ENCODE assay signal across 8 mouse cellular contexts in genomic region chr13:72624847-72625170, GRCm38 (mm10). TPM values are rescaled to one million over a fixed set of nuclear protein-coding genes. Genes with fewer than 3 reads are reported as not detected.
DNase-seq lines count a peak whose midpoint lies in the region; ATAC-seq lines count a peak whose summit lies in the region.

No protein-coding gene starts in this region.

- no peaks in the 10 kb centered on the region for H3K9me3 ChIP-seq in forebrain, embryonic 12.5 days
- no peaks in the 10 kb centered on the region for H3K9me3 ChIP-seq in forebrain, embryonic 11.5 days (ENCODE audit: control insufficient read depth, low read length)
- peaks cover 14% of the 10 kb centered on the region for H3K9me3 ChIP-seq in megakaryocyte, embryonic 14.5 days
- H3K9me3 ChIP-seq in liver, embryonic 11.5 days (ENCODE audit: control insufficient read depth, low read length): no peaks in the 10 kb centered on the region
- H3K9me3 ChIP-seq in stomach, embryonic 14.5 days (ENCODE audit: control insufficient read depth, low read depth, low read length): no peaks in the 10 kb centered on the region

- H3K27me3 ChIP-seq in forebrain, embryonic 12.5 days: peaks cover 94% of the 10 kb centered on the region
- peaks cover 86% of the 10 kb centered on the region for H3K27me3 ChIP-seq in forebrain, embryonic 11.5 days (ENCODE audit: control insufficient read depth, insufficient read depth, low read length)
- peaks cover 85% of the 10 kb centered on the region for H3K27me3 ChIP-seq in megakaryocyte, embryonic 14.5 days (replicated peaks)
- peaks cover 88% of the 10 kb centered on the region for H3K27me3 ChIP-seq in liver, embryonic 11.5 days (replicated peaks; ENCODE audit: control insufficient read depth, insufficient read depth, low read length)
- peaks cover 69% of the 10 kb centered on the region for H3K27me3 ChIP-seq in stomach, embryonic 14.5 days (ENCODE audit: control insufficient read depth, insufficient read depth, low read length)

- H3K9ac ChIP-seq in forebrain, embryonic 12.5 days: no peak overlapping the region
- no peak overlapping the region for H3K9ac ChIP-seq in forebrain, embryonic 11.5 days (ENCODE audit: low read length)
- no peak overlapping the region for H3K9ac ChIP-seq in liver, embryonic 11.5 days (ENCODE audit: low read depth, low read length)
- H3K9ac ChIP-seq in stomach, embryonic 14.5 days (replicated peaks; ENCODE audit: low read depth, low read length): no peak overlapping the region

- no peak overlapping the region for H3K4me3 ChIP-seq in forebrain, embryonic 12.5 days (replicated peaks)
- no peak overlapping the region for H3K4me3 ChIP-seq in forebrain, embryonic 11.5 days (ENCODE audit: low read depth, low read length)
- H3K4me3 ChIP-seq in megakaryocyte, embryonic 14.5 days (replicated peaks): peak overlapping the region; percentile 84
- peak overlapping the region; percentile 1; the same call in 1 of the 2 replicates for H3K4me3 ChIP-seq in liver, embryonic 11.5 days (ENCODE audit: low read depth, low read length)
- H3K4me3 ChIP-seq in stomach, embryonic 14.5 days (ENCODE audit: low read depth, low read length): peak overlapping the region; percentile 17

- ATAC-seq in forebrain, embryonic 12.5 days (ENCODE audit: low FRiP score): no peak
- ATAC-seq in forebrain, embryonic 11.5 days (replicated peaks; ENCODE audit: low FRiP score): no peak
- ATAC-seq in megakaryocyte, adult 5-6 weeks (ENCODE audit: poor library complexity, severe bottlenecking): no peak
- ATAC-seq in liver, embryonic 11.5 days (replicated peaks; ENCODE audit: low FRiP score): no peak
- ATAC-seq in stomach, embryonic 14.5 days (ENCODE audit: insufficient number of reproducible peaks, insufficient read depth, low FRiP score, low read depth): no peak

- no peak overlapping the region for H3K27ac ChIP-seq in forebrain, embryonic 12.5 days
- no peak overlapping the region for H3K27ac ChIP-seq in forebrain, embryonic 11.5 days (ENCODE audit: low read depth, low read length)
- no peak overlapping the region for H3K27ac ChIP-seq in liver, embryonic 11.5 days (ENCODE audit: low read depth, low read length)
- no peak overlapping the region for H3K27ac ChIP-seq in stomach, embryonic 14.5 days (ENCODE audit: low read length)

- peak overlapping the region; percentile 34; the same call in 1 of the 2 replicates for H3K4me2 ChIP-seq in forebrain, embryonic 12.5 days
- H3K4me2 ChIP-seq in forebrain, embryonic 11.5 days (ENCODE audit: low read depth, low read length, severe bottlenecking): no peak overlapping the region; the same call in 1 of the 2 replicates
- H3K4me2 ChIP-seq in liver, embryonic 11.5 days: peak overlapping the region; percentile 47
- peak overlapping the region; percentile 32 for H3K4me2 ChIP-seq in stomach, embryonic 14.5 days (replicated peaks; ENCODE audit: low read depth, low read length)

- H3K4me1 ChIP-seq in forebrain, embryonic 12.5 days: peaks cover 36% of the 10 kb centered on the region
- H3K4me1 ChIP-seq in forebrain, embryonic 11.5 days (replicated peaks; ENCODE audit: control insufficient read depth, insufficient read depth, low read length): peaks cover 18% of the 10 kb centered on the region; the same call in 1 of the 2 replicates
- peaks cover 34% of the 10 kb centered on the region for H3K4me1 ChIP-seq in megakaryocyte, embryonic 14.5 days
- H3K4me1 ChIP-seq in liver, embryonic 11.5 days (replicated peaks; ENCODE audit: control insufficient read depth, insufficient read depth, low read length): 0 out of 2 replicates have a peak, but pooled peaks cover 5% of the 10 kb centered on the region
- H3K4me1 ChIP-seq in stomach, embryonic 14.5 days (ENCODE audit: control insufficient read depth, insufficient read depth, low read length): peaks cover 6% of the 10 kb centered on the region; the same call in 1 of the 2 replicates

- no peak for DNase-seq in forebrain, embryonic 11.5 days (ENCODE audit: low spot score)
- no peak for DNase-seq in liver, embryonic 11.5 days (ENCODE audit: low spot score)
- DNase-seq in spleen, adult 12 weeks (ENCODE audit: low spot score): no peak
- DNase-seq in adrenal gland, postnatal 36 days: no peak

- 6% methylated on average over 6 of the region's 6 CpGs for WGBS in forebrain, embryonic 12.5 days
- 7% methylated on average over 6 of the region's 6 CpGs for WGBS in forebrain, embryonic 11.5 days
- 3% methylated on average over 6 of the region's 6 CpGs for WGBS in liver, embryonic 11.5 days
- WGBS in stomach, embryonic 14.5 days: 6% methylated on average over 6 of the region's 6 CpGs

- no peaks in the 10 kb centered on the region for H3K36me3 ChIP-seq in forebrain, embryonic 12.5 days (replicated peaks)
- no peaks in the 10 kb centered on the region for H3K36me3 ChIP-seq in forebrain, embryonic 11.5 days (ENCODE audit: control insufficient read depth, insufficient read depth, low read length)
- H3K36me3 ChIP-seq in megakaryocyte, embryonic 14.5 days (replicated peaks; ENCODE audit: low read length): no peaks in the 10 kb centered on the region
- no peaks in the 10 kb centered on the region for H3K36me3 ChIP-seq in liver, embryonic 11.5 days (ENCODE audit: control insufficient read depth, insufficient read depth, low read length)
- H3K36me3 ChIP-seq in stomach, embryonic 14.5 days (ENCODE audit: control insufficient read depth, insufficient read depth, low read length): no peaks in the 10 kb centered on the region

RNA-seq across cellular contexts. Expression of gene Irx2, which starts 3.8 kb away (rescaled TPM):
- 3.6 and 6.5 TPM in 2 replicates for polyA plus RNA-seq in forebrain, embryonic 12.5 days (2016; fragmentation: Nextera tagmentation; extraction: Ambion mirVana)
- polyA plus RNA-seq in forebrain, embryonic 11.5 days (2014; fragmentation: Nextera tagmentation; extraction: Ambion mirVana): 3.4 and 3.7 TPM in 2 replicates
- not detected in 2 replicates for polyA plus RNA-seq in megakaryocyte, embryonic 14.5 days (2012; ENCODE audit: insufficient read depth, low replicate concordance)
- not detected in 2 replicates for total RNA-seq in megakaryocyte, adult 5-6 weeks (2015)
- not detected in 2 replicates for total RNA-seq in megakaryocyte, adult 5-6 weeks (2017)
- 0.53 and 1.0 TPM in 2 replicates for polyA plus RNA-seq in liver, embryonic 11.5 days (2014; fragmentation: Nextera tagmentation; extraction: Ambion mirVana)
- polyA plus RNA-seq in stomach, embryonic 14.5 days (2014; fragmentation: Nextera tagmentation; extraction: Ambion mirVana): 1.9 and 3.3 TPM in 2 replicates
- under 1 TPM; 0.23 to 0.43 TPM for total RNA-seq in adrenal gland, postnatal 36 days (2021)

Comparison
In these comparisons a context has a peak if more than half of its experiments do, and no peak if none do; other contexts are left out.
1. H3K4me3 ChIP-seq: peak in megakaryocyte, embryonic 14.5 days (single experiment), liver, embryonic 11.5 days (single experiment) and stomach, embryonic 14.5 days (single experiment); none in forebrain, embryonic 12.5 days (single experiment) and forebrain, embryonic 11.5 days (single experiment).